Mouse (Mus musculus) heart, embryonic 14.5 days (tissue): ENCODE measurements at regions not wholly inside any gene's neighbourhood (a gene's known extent, or its start where the extent isn't known, plus 50 kb on each side); places are given as distances from the start of the nearest gene placed in this dataset.

ENCODE experiments used
- ATAC-seq: fragments of 200-750 bp; cut with Nextera tagmentation; 2 replicates; pipeline ENCODE4 v1.8.0; 2017; ENCODE audit warnings: low read depth, moderate TSS enrichment; ENCODE audit not compliant: insufficient number of reproducible peaks, insufficient read depth, low FRiP score
- H3K27ac ChIP-seq, 2 experiments: fragments of 200-500 bp in 1 of 2; fragments of 300-500 bp in 1 of 2; sonication (generic) in 1 of 2; replicated peaks in 1 of 2; 2 replicates each; pipeline ENCODE4 v1.5.1; 2012 to 2014; ENCODE audit warnings: low read depth in 2 of 2, low read length in 2 of 2, control low read depth in 1 of 2, mild to moderate bottlenecking in 1 of 2, mixed read lengths in 1 of 2; ENCODE audit not compliant: control insufficient read depth in 1 of 2, insufficient read depth in 1 of 2
- H3K27me3 ChIP-seq: fragments of 300-500 bp; sonication (generic); 2 replicates; pipeline ENCODE4 v1.6.1; 2014; ENCODE audit warnings: mild to moderate bottlenecking, low read length, control low read depth; ENCODE audit not compliant: control insufficient read depth, insufficient read depth
- H3K36me3 ChIP-seq: fragments of 300-500 bp; sonication (generic); 2 replicates; pipeline ENCODE4 v1.6.1; 2014; ENCODE audit warnings: mild to moderate bottlenecking, control low read depth, low read length, mixed read lengths; ENCODE audit not compliant: control insufficient read depth, insufficient read depth
- H3K4me1 ChIP-seq, 2 experiments: fragments of 200-500 bp in 1 of 2; fragments of 300-500 bp in 1 of 2; sonication (generic) in 1 of 2; 2 replicates each; pipeline ENCODE4 v1.6.1; 2012 to 2014; ENCODE audit warnings: low read length in 2 of 2, control low read depth in 1 of 2, mixed read lengths in 1 of 2; ENCODE audit not compliant: control insufficient read depth in 2 of 2, insufficient read depth in 2 of 2
- H3K4me2 ChIP-seq: fragments of 300-500 bp; sonication (generic); 2 replicates; pipeline ENCODE4 v1.6.1; 2014; ENCODE audit warnings: mild to moderate bottlenecking, low read length
- H3K4me3 ChIP-seq, 2 experiments: fragments of 200-500 bp in 1 of 2; fragments of 300-500 bp in 1 of 2; sonication (generic) in 1 of 2; 2 replicates each; pipeline ENCODE4 v1.5.1; 2012 to 2014; ENCODE audit warnings: low read length in 2 of 2, mild to moderate bottlenecking in 2 of 2, control low read depth in 1 of 2, low read depth in 1 of 2, moderate library complexity in 1 of 2; ENCODE audit not compliant: control insufficient read depth in 1 of 2, insufficient read depth in 1 of 2
- H3K9ac ChIP-seq: fragments of 300-500 bp; sonication (generic); 2 replicates; pipeline ENCODE4 v1.6.1; 2014; ENCODE audit warnings: mild to moderate bottlenecking, low read length
- H3K9me3 ChIP-seq: fragments of 300-500 bp; sonication (generic); 2 replicates; pipeline ENCODE4 v1.6.1; 2016; ENCODE audit warnings: low read length, control low read depth; ENCODE audit not compliant: control insufficient read depth
- WGBS: fragments of 180-500 bp; shearing (Covaris S2); extraction: QIAGEN DNeasy Blood & Tissue Kit; methylation state at CpG from one replicate; pipeline ENCODE4 v1.1.7; 2014; 5-methylcytosine and 5-hydroxymethylcytosine counted together

- H3K9ac ChIP-seq = no peak overlapping the region
- H3K4me3 ChIP-seq = no peak overlapping the region
- no peaks in the 10 kb centered on the region for H3K27me3 ChIP-seq
- no peak overlapping the region for H3K4me2 ChIP-seq
- H3K4me1 ChIP-seq = peaks cover 10 to 18% of the 10 kb centered on the region in 2 experiments
- ATAC-seq = no peak
- H3K36me3 ChIP-seq = no peaks in the 10 kb centered on the region
- WGBS = 81% methylated on average over 4 of the region's 4 CpGs
- H3K27ac ChIP-seq = no peak overlapping the region
- no peaks in the 10 kb centered on the region for H3K9me3 ChIP-seq
Measured at GRCm38 (mm10) chr10:42076711-42077110, 58.5 kb upstream of the Armc2 start.

- H3K4me2 ChIP-seq = no peak overlapping the region
- no peaks in the 10 kb centered on the region for H3K27me3 ChIP-seq
- H3K36me3 ChIP-seq = no peaks in the 10 kb centered on the region
- no peak overlapping the region for H3K4me3 ChIP-seq
- no peak overlapping the region for H3K9ac ChIP-seq
- no peak overlapping the region for H3K27ac ChIP-seq
- no peak for ATAC-seq
- H3K9me3 ChIP-seq = no peaks in the 10 kb centered on the region
- H3K4me1 ChIP-seq = peaks cover 16 to 24% of the 10 kb centered on the region in 2 experiments
- 85% methylated on average over 6 of the region's 6 CpGs for WGBS
Measured at GRCm38 (mm10) chr10:42075545-42075944, 57.3 kb upstream of the Armc2 start.

GRCm38 (mm10) chr10:42072758-42073157 is 54.5 kb upstream of the Armc2 start:
- Histone ChIP-seq H3K27ac (no peak overlapping the region), H3K4me2 (peak overlapping the region; percentile 48), H3K4me1 (peaks cover 16 to 24% of the 10 kb centered on the region in 2 experiments), H3K36me3 (no peaks in the 10 kb centered on the region), H3K27me3 (no peaks in the 10 kb centered on the region), H3K4me3 (no peak overlapping the region), H3K9me3 (no peaks in the 10 kb centered on the region), H3K9ac (no peak overlapping the region)
- 6% methylated on average over 9 of the region's 9 CpGs for whole genome bisulfite sequencing
- ATAC-seq = peak; percentile 43; the same call in 1 of the 2 replicates

- Histone ChIP-seq H3K36me3 (no peaks in the 10 kb centered on the region), H3K27me3 (no peaks in the 10 kb centered on the region), H3K9me3 (no peaks in the 10 kb centered on the region), H3K27ac (no peak overlapping the region), H3K4me1 (peaks cover 16 to 24% of the 10 kb centered on the region in 2 experiments), H3K9ac (no peak overlapping the region), H3K4me2 (no peak overlapping the region), H3K4me3 (no peak overlapping the region)
- ATAC-seq = no peak
- 35% methylated on average over 3 of the region's 3 CpGs for WGBS
Measured at GRCm38 (mm10) chr10:42072131-42072530, 53.9 kb upstream of the Armc2 start.

GRCm38 (mm10) chr10:42071404-42072024 is 53.3 kb upstream of the Armc2 start:
- Histone ChIP-seq H3K9ac (no peak overlapping the region), H3K4me2 (no peak overlapping the region), H3K27me3 (no peaks in the 10 kb centered on the region), H3K4me3 (no peak overlapping the region), H3K27ac (no peak overlapping the region), H3K36me3 (no peaks in the 10 kb centered on the region), H3K4me1 (peaks cover 16 to 24% of the 10 kb centered on the region in 2 experiments), H3K9me3 (no peaks in the 10 kb centered on the region)
- no peak for ATAC-seq
- WGBS = 47% methylated on average over 8 of the region's 8 CpGs

GRCm38 (mm10) chr10:42070611-42071403 is 52.6 kb upstream of the Armc2 start:
- Histone ChIP-seq H3K9ac (no peak overlapping the region), H3K4me1 (peaks cover 16 to 24% of the 10 kb centered on the region in 2 experiments), H3K27ac (no peak overlapping the region), H3K4me2 (no peak overlapping the region), H3K4me3 (no peak overlapping the region), H3K27me3 (no peaks in the 10 kb centered on the region), H3K9me3 (no peaks in the 10 kb centered on the region), H3K36me3 (no peaks in the 10 kb centered on the region)
- WGBS = 21% methylated on average over 10 of the region's 10 CpGs
- no peak for ATAC-seq

- peaks cover 16 to 24% of the 10 kb centered on the region in 2 experiments for H3K4me1 ChIP-seq
- H3K36me3 ChIP-seq = no peaks in the 10 kb centered on the region
- WGBS = 81% methylated on average over 8 of the region's 8 CpGs
- ATAC-seq = no peak
- no peak overlapping the region for H3K9ac ChIP-seq
- no peaks in the 10 kb centered on the region for H3K9me3 ChIP-seq
- no peaks in the 10 kb centered on the region for H3K27me3 ChIP-seq
- no peak overlapping the region for H3K4me2 ChIP-seq
- H3K4me3 ChIP-seq = no peak overlapping the region
- no peak overlapping the region for H3K27ac ChIP-seq
Measured at GRCm38 (mm10) chr10:42069751-42070150, 51.5 kb upstream of the Armc2 start.
